ENCODE assay signal across 16 mouse cellular contexts in genomic region chr2:59207240-59207639, GRCm38 (mm10). TPM values are rescaled to one million over a fixed set of nuclear protein-coding genes. Genes with fewer than 3 reads are reported as not detected.
DNase-seq lines count a peak whose midpoint lies in the region; ATAC-seq and TF ChIP-seq lines count a peak whose summit lies in the region.
"Had no signal": no experiment of that assay in that cellular context is flagged by ENCODE, and none has a peak within 500 bp of the region (broad histone marks: within the 10 kb centered on the region; RNA-seq: fewer than 3 reads in every experiment).

No protein-coding gene starts in this region.

- H3K27ac ChIP-seq in forebrain, embryonic 16.5 days (ENCODE audit: low read length) = no peak overlapping the region
- H3K27ac ChIP-seq in forebrain, embryonic 11.5 days (ENCODE audit: low read depth, low read length) = no peak overlapping the region
- H3K27ac ChIP-seq in lung, embryonic 14.5 days (ENCODE audit: low read depth) = no peak overlapping the region
- peak overlapping the region; percentile 15; the same call in 1 of the 2 replicates for H3K27ac ChIP-seq in midbrain, embryonic 15.5 days
- H3K27ac ChIP-seq: embryonic facial prominence, embryonic 13.5 days; hindbrain, embryonic 13.5 days; liver, embryonic 12.5 days; neural tube, embryonic 15.5 days had no signal

- ATAC-seq in forebrain, embryonic 16.5 days = peak; percentile 11; the same call in 1 of the 2 replicates
- no peak for ATAC-seq in forebrain, embryonic 11.5 days (replicated peaks; ENCODE audit: low FRiP score)
- ATAC-seq in lung, embryonic 14.5 days (ENCODE audit: insufficient read depth) = peak; percentile 24; the same call in 1 of the 2 replicates
- ATAC-seq in common myeloid progenitor, adult 5-6 weeks (replicated peaks; ENCODE audit: low read depth, poor library complexity, severe bottlenecking) = 0 out of 2 replicates have a peak, but pooled peaks have one; percentile 8
- ATAC-seq in midbrain, embryonic 15.5 days (replicated peaks) = 0 out of 2 replicates have a peak, but pooled peaks have one; percentile 13
- ATAC-seq: liver, embryonic 12.5 days had no signal

- WGBS in forebrain, embryonic 16.5 days = 45% methylated on average over 4 of the region's 4 CpGs
- WGBS in forebrain, embryonic 11.5 days = 81% methylated on average over 4 of the region's 4 CpGs
- 42% methylated on average over 4 of the region's 4 CpGs for WGBS in lung, embryonic 14.5 days
- WGBS in midbrain, embryonic 15.5 days = 56% methylated on average over 4 of the region's 4 CpGs

- no peak overlapping the region for H3K4me3 ChIP-seq in forebrain, embryonic 16.5 days (replicated peaks; ENCODE audit: low read length)
- no peak overlapping the region for H3K4me3 ChIP-seq in forebrain, embryonic 11.5 days (ENCODE audit: low read depth, low read length)
- H3K4me3 ChIP-seq in lung, embryonic 14.5 days (ENCODE audit: low read depth, low read length) = no peak overlapping the region
- no peak overlapping the region for H3K4me3 ChIP-seq in midbrain, embryonic 15.5 days
- H3K4me3 ChIP-seq: embryonic facial prominence, embryonic 13.5 days; hindbrain, embryonic 13.5 days; liver, embryonic 12.5 days; neural tube, embryonic 15.5 days had no signal

- no peak for TF ChIP-seq CTCF in lung, embryonic 14.5 days (IDR thresholded peaks at IDR 0.05; ENCODE audit: low read depth)

- H3K9ac ChIP-seq in forebrain, embryonic 16.5 days (replicated peaks; ENCODE audit: low read depth, low read length) = no peak overlapping the region
- H3K9ac ChIP-seq in forebrain, embryonic 11.5 days (ENCODE audit: low read length) = no peak overlapping the region
- no peak overlapping the region for H3K9ac ChIP-seq in lung, embryonic 14.5 days
- no peak overlapping the region for H3K9ac ChIP-seq in midbrain, embryonic 15.5 days
- H3K9ac ChIP-seq: embryonic facial prominence, embryonic 13.5 days; hindbrain, embryonic 13.5 days; liver, embryonic 12.5 days; neural tube, embryonic 15.5 days had no signal

- no peaks in the 10 kb centered on the region for H3K9me3 ChIP-seq in forebrain, embryonic 16.5 days (ENCODE audit: control insufficient read depth, low read length)
- H3K9me3 ChIP-seq in forebrain, embryonic 11.5 days (ENCODE audit: control insufficient read depth, low read length) = no peaks in the 10 kb centered on the region
- no peaks in the 10 kb centered on the region for H3K9me3 ChIP-seq in lung, embryonic 14.5 days (ENCODE audit: low read depth, low read length)
- H3K9me3 ChIP-seq in midbrain, embryonic 15.5 days = no peaks in the 10 kb centered on the region
- H3K9me3 ChIP-seq: embryonic facial prominence, embryonic 13.5 days; hindbrain, embryonic 13.5 days; liver, embryonic 12.5 days; neural tube, embryonic 15.5 days had no signal

- no peak overlapping the region for H3K4me2 ChIP-seq in forebrain, embryonic 16.5 days (ENCODE audit: low read length)
- no peak overlapping the region for H3K4me2 ChIP-seq in forebrain, embryonic 11.5 days (ENCODE audit: low read depth, low read length, severe bottlenecking)
- H3K4me2 ChIP-seq in lung, embryonic 14.5 days = no peak overlapping the region
- H3K4me2 ChIP-seq in midbrain, embryonic 15.5 days = no peak overlapping the region
- H3K4me2 ChIP-seq: embryonic facial prominence, embryonic 13.5 days; hindbrain, embryonic 13.5 days; liver, embryonic 12.5 days; neural tube, embryonic 15.5 days had no signal

- intact Hi-C loops in left cerebral cortex, postnatal 14 days (cut with DNase I) = no loop called here

- H3K27me3 ChIP-seq in forebrain, embryonic 16.5 days (replicated peaks; ENCODE audit: control insufficient read depth, insufficient read depth, low read length) = no peaks in the 10 kb centered on the region
- H3K27me3 ChIP-seq in forebrain, embryonic 11.5 days (ENCODE audit: control insufficient read depth, insufficient read depth, low read length) = no peaks in the 10 kb centered on the region
- no peaks in the 10 kb centered on the region for H3K27me3 ChIP-seq in lung, embryonic 14.5 days (ENCODE audit: insufficient read depth, low read length)
- no peaks in the 10 kb centered on the region for H3K27me3 ChIP-seq in midbrain, embryonic 15.5 days (replicated peaks)
- H3K27me3 ChIP-seq: embryonic facial prominence, embryonic 13.5 days; hindbrain, embryonic 13.5 days; liver, embryonic 12.5 days; neural tube, embryonic 15.5 days had no signal

- DNase-seq in forebrain, embryonic 11.5 days (ENCODE audit: low spot score) = no peak
- DNase-seq in lung, embryonic 14.5 days = no peak
- DNase-seq in lung, postnatal 14 days = no peak
- no peak for DNase-seq in left cerebral cortex, postnatal 14 days (ENCODE audit: low spot score in 2 of 2)
- no peak for DNase-seq in adrenal gland, postnatal 14 days
- DNase-seq: adrenal gland, postnatal 25 days; kidney, postnatal 10 days; layer of hippocampus, postnatal 36 days; right cerebral cortex, postnatal 4 days had no signal

- peaks cover 6% of the 10 kb centered on the region; the same call in 1 of the 2 replicates for H3K4me1 ChIP-seq in forebrain, embryonic 16.5 days (replicated peaks; ENCODE audit: control insufficient read depth, insufficient read depth, low read length)
- 0 out of 2 replicates have a peak, but pooled peaks cover 4% of the 10 kb centered on the region for H3K4me1 ChIP-seq in forebrain, embryonic 11.5 days (replicated peaks; ENCODE audit: control insufficient read depth, insufficient read depth, low read length)
- H3K4me1 ChIP-seq in lung, embryonic 14.5 days (ENCODE audit: insufficient read depth) = peaks cover 4% of the 10 kb centered on the region; the same call in 1 of the 2 replicates
- peaks cover 15% of the 10 kb centered on the region for H3K4me1 ChIP-seq in midbrain, embryonic 15.5 days

- H3K36me3 ChIP-seq in forebrain, embryonic 16.5 days (ENCODE audit: control insufficient read depth, insufficient read depth) = no peaks in the 10 kb centered on the region
- no peaks in the 10 kb centered on the region for H3K36me3 ChIP-seq in forebrain, embryonic 11.5 days (ENCODE audit: control insufficient read depth, insufficient read depth, low read length)
- H3K36me3 ChIP-seq in lung, embryonic 14.5 days (ENCODE audit: insufficient read depth) = no peaks in the 10 kb centered on the region
- H3K36me3 ChIP-seq in midbrain, embryonic 15.5 days (replicated peaks) = no peaks in the 10 kb centered on the region
- H3K36me3 ChIP-seq: embryonic facial prominence, embryonic 13.5 days; hindbrain, embryonic 13.5 days; liver, embryonic 12.5 days; neural tube, embryonic 15.5 days had no signal

RNA-seq across cellular contexts. Expression of gene Pkp4, which starts 46.6 kb away (rescaled TPM):
- polyA plus RNA-seq in forebrain, embryonic 16.5 days (2015; fragmentation: Nextera tagmentation; extraction: Ambion mirVana) = 24.9 and 26.3 TPM in 2 replicates
- polyA plus RNA-seq in forebrain, embryonic 11.5 days (2014; fragmentation: Nextera tagmentation; extraction: Ambion mirVana) = 24.5 and 26.1 TPM in 2 replicates
- 32.4 and 34.8 TPM in 2 replicates for polyA plus RNA-seq in lung, embryonic 14.5 days (2014; fragmentation: Nextera tagmentation; extraction: Ambion mirVana)
- total RNA-seq in common myeloid progenitor, adult 5-6 weeks (2017) = 20.5 and 23.6 TPM in 2 replicates
- polyA plus RNA-seq in midbrain, embryonic 15.5 days (2015; fragmentation: Nextera tagmentation; extraction: Ambion mirVana) = 24.8 and 25.8 TPM in 2 replicates
- total RNA-seq in left cerebral cortex, postnatal 14 days (2021) = 100 to 1,000 TPM; 214 to 223 TPM
- total RNA-seq in adrenal gland, postnatal 14 days (2021) = 74.7 and 96.2 TPM in 2 replicates

RNA-seq across cellular contexts. Expression of gene Ccdc148, which starts 46.8 kb away (rescaled TPM):
- polyA plus RNA-seq in forebrain, embryonic 16.5 days (2015; fragmentation: Nextera tagmentation; extraction: Ambion mirVana) = 4.6 and 5.8 TPM in 2 replicates
- polyA plus RNA-seq in forebrain, embryonic 11.5 days (2014; fragmentation: Nextera tagmentation; extraction: Ambion mirVana) = 0.64 and 0.68 TPM in 2 replicates
- 0.95 and 1.1 TPM in 2 replicates for polyA plus RNA-seq in lung, embryonic 14.5 days (2014; fragmentation: Nextera tagmentation; extraction: Ambion mirVana)
- not detected in 2 replicates for total RNA-seq in common myeloid progenitor, adult 5-6 weeks (2017)
- 6.2 and 7.0 TPM in 2 replicates for polyA plus RNA-seq in midbrain, embryonic 15.5 days (2015; fragmentation: Nextera tagmentation; extraction: Ambion mirVana)
- 10 to 100 TPM; 10.6 to 11.4 TPM for total RNA-seq in left cerebral cortex, postnatal 14 days (2021)
- 1.1 and 1.5 TPM in 2 replicates for total RNA-seq in adrenal gland, postnatal 14 days (2021)
